Comparison of ENCODE assay signal across 8 mouse cellular contexts in the genomic region with DNA sequence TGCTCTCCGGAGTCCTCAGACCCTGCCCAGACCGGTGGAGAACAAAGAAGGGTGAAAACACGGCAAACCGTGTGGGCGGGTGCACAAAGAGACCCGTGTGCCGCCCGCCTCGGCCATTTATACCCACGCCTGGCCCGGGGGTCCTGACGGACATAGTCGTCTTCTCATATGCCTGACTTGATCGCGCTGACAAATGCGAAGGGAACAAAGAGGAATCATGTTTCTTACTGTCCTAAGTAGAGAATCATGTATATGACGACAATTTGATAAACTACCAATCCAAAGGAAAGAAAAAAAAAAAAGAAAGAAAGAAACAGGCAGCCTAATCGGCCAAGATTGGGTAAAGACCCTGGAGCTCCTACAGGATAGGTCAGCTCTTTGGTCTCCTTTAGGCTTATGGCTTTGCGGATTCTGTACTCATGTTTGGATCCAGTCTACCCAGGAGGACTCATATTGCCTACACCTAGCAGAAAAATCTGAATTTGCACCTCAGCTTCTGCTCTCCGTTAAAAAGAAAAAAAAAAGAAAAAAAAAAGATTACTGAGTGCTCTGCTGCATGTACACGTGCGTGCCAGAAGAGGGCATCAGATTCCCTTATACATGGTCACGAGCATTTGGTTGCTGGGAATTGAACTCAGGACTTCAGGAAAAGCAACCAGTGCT. TPM values are rescaled to one million over a fixed set of nuclear protein-coding genes. Genes with fewer than 3 reads are reported as not detected.
DNase-seq lines count a peak whose midpoint lies in the region; ATAC-seq and TF ChIP-seq lines count a peak whose summit lies in the region.

No protein-coding gene starts in this region.

- peak overlapping the region; percentile 91 for H3K4me2 ChIP-seq in embryonic facial prominence, embryonic 14.5 days (ENCODE audit: low read depth, low read length)
- peak overlapping the region; percentile 66 for H3K4me2 ChIP-seq in limb, embryonic 15.5 days
- H3K4me2 ChIP-seq in midbrain, embryonic 16.5 days (ENCODE audit: low read length), result peak overlapping the region; percentile 98

- no peaks in the 10 kb centered on the region for H3K4me1 ChIP-seq in bone marrow macrophage, adult 2 months (ENCODE audit: control insufficient read depth, insufficient read depth, low read length)
- peaks cover 4% of the 10 kb centered on the region; the same call in 1 of the 2 replicates for H3K4me1 ChIP-seq in embryonic facial prominence, embryonic 14.5 days (ENCODE audit: control insufficient read depth, insufficient read depth, low read length)
- peaks cover 15% of the 10 kb centered on the region for H3K4me1 ChIP-seq in limb, embryonic 15.5 days
- peaks cover 14% of the 10 kb centered on the region for H3K4me1 ChIP-seq in midbrain, embryonic 16.5 days (ENCODE audit: control insufficient read depth, insufficient read depth, low read length)

- peak; percentile 92 for DNase-seq in A20 (ENCODE audit: low read depth, low spot score)
- peak; percentile 87 for DNase-seq in embryonic facial prominence, embryonic 14.5 days (ENCODE audit: low spot score)
- peak; percentile 81 to 83 for DNase-seq in heart, adult 9 months (ENCODE audit: low spot score in 2 of 2)
- DNase-seq in kidney, adult 8-10 months, result peak; percentile 69 to 74
- peak; percentile 65 to 79 for DNase-seq in spleen, postnatal 14 days (ENCODE audit: low spot score in 2 of 2)

- peak; percentile 90; the same call in 1 of the 2 replicates for TF ChIP-seq POLR2A in bone marrow macrophage, adult 2 months (IDR thresholded peaks at IDR 0.05; ENCODE audit: borderline replicate concordance, low read depth, low read length)

- no peaks in the 10 kb centered on the region for H3K9me3 ChIP-seq in embryonic facial prominence, embryonic 14.5 days (ENCODE audit: control insufficient read depth, low read length)
- H3K9me3 ChIP-seq in limb, embryonic 15.5 days, result no peaks in the 10 kb centered on the region
- no peaks in the 10 kb centered on the region for H3K9me3 ChIP-seq in midbrain, embryonic 16.5 days (replicated peaks; ENCODE audit: control insufficient read depth, low read length, poor library complexity, severe bottlenecking)

- under 1% methylated on average over 23 of the region's 23 CpGs for WGBS in embryonic facial prominence, embryonic 14.5 days
- WGBS in limb, embryonic 15.5 days, result under 1% methylated on average over 23 of the region's 23 CpGs
- WGBS in midbrain, embryonic 16.5 days, result under 1% methylated on average over 23 of the region's 23 CpGs

- ATAC-seq in embryonic facial prominence, embryonic 14.5 days (ENCODE audit: low read depth), result peak; percentile 87
- peak; percentile 83 for ATAC-seq in limb, embryonic 15.5 days (ENCODE audit: insufficient number of reproducible peaks, low FRiP score, low TSS enrichment, low read depth)
- ATAC-seq in midbrain, embryonic 16.5 days, result peak; percentile 87

- H3K27ac ChIP-seq in bone marrow macrophage, adult 2 months (ENCODE audit: insufficient read depth, low read depth, low read length), result peak overlapping the region; percentile 76
- peak overlapping the region; percentile 89 for H3K27ac ChIP-seq in embryonic facial prominence, embryonic 14.5 days (replicated peaks; ENCODE audit: low read depth, low read length)
- H3K27ac ChIP-seq in limb, embryonic 15.5 days, result peak overlapping the region; percentile 91
- peak overlapping the region; percentile 91 for H3K27ac ChIP-seq in midbrain, embryonic 16.5 days (ENCODE audit: low read length)

- H3K4me3 ChIP-seq in bone marrow macrophage, adult 2 months (ENCODE audit: insufficient read depth, low read length), result peak overlapping the region; percentile 89
- H3K4me3 ChIP-seq in embryonic facial prominence, embryonic 14.5 days (ENCODE audit: low read depth, low read length), result peak overlapping the region; percentile 62
- H3K4me3 ChIP-seq in limb, embryonic 15.5 days, result peak overlapping the region; percentile 88
- peak overlapping the region; percentile 94 for H3K4me3 ChIP-seq in midbrain, embryonic 16.5 days (ENCODE audit: low read depth, low read length)

- H3K27me3 ChIP-seq in embryonic facial prominence, embryonic 14.5 days (replicated peaks; ENCODE audit: control insufficient read depth, insufficient read depth, low read length), result peaks cover 3% of the 10 kb centered on the region; the same call in 1 of the 2 replicates
- peaks cover 19% of the 10 kb centered on the region for H3K27me3 ChIP-seq in limb, embryonic 15.5 days
- no peaks in the 10 kb centered on the region for H3K27me3 ChIP-seq in midbrain, embryonic 16.5 days (ENCODE audit: control insufficient read depth, insufficient read depth, low read depth, low read length)

- peak overlapping the region; percentile 95 for H3K9ac ChIP-seq in embryonic facial prominence, embryonic 14.5 days (ENCODE audit: low read depth, low read length)
- peak overlapping the region; percentile 96 for H3K9ac ChIP-seq in limb, embryonic 15.5 days
- H3K9ac ChIP-seq in midbrain, embryonic 16.5 days (ENCODE audit: low read depth, low read length), result peak overlapping the region; percentile 99

- TF ChIP-seq CTCF in bone marrow macrophage, adult 2 months (IDR thresholded peaks at IDR 0.05; ENCODE audit: low read depth, low read length), result no peak

- peaks cover 21% of the 10 kb centered on the region for H3K36me3 ChIP-seq in embryonic facial prominence, embryonic 14.5 days (ENCODE audit: control insufficient read depth, insufficient read depth, low read length)
- peaks cover 20% of the 10 kb centered on the region for H3K36me3 ChIP-seq in limb, embryonic 15.5 days
- H3K36me3 ChIP-seq in midbrain, embryonic 16.5 days (ENCODE audit: control insufficient read depth, insufficient read depth, low read length), result peaks cover 7% of the 10 kb centered on the region; the same call in 1 of the 2 replicates

RNA-seq across cellular contexts. Expression of a gene that starts 6.5 kb away (rescaled TPM):
- polyA plus RNA-seq in bone marrow macrophage, adult 2 months (2012; ENCODE audit: insufficient read depth, insufficient read length, missing spikeins), result 1.2 and 1.5 TPM in 2 replicates
- 0.69 and 2.3 TPM in 2 replicates for polyA plus RNA-seq in embryonic facial prominence, embryonic 14.5 days (2014; fragmentation: Nextera tagmentation; extraction: Ambion mirVana)
- polyA plus RNA-seq in limb, embryonic 15.5 days (2015; fragmentation: Nextera tagmentation; extraction: Ambion mirVana), result 3.3 and 3.6 TPM in 2 replicates
- polyA plus RNA-seq in midbrain, embryonic 16.5 days (2015; fragmentation: Nextera tagmentation; extraction: Ambion mirVana), result 0.24 TPM in 1 of 2 replicates, not detected in the other

RNA-seq across cellular contexts. Expression of a gene that starts 17.2 kb away (rescaled TPM):
- not detected in 2 replicates for polyA plus RNA-seq in bone marrow macrophage, adult 2 months (2012; ENCODE audit: insufficient read depth, insufficient read length, missing spikeins)
- not detected in 2 replicates for polyA plus RNA-seq in embryonic facial prominence, embryonic 14.5 days (2014; fragmentation: Nextera tagmentation; extraction: Ambion mirVana)
- not detected in 2 replicates for polyA plus RNA-seq in limb, embryonic 15.5 days (2015; fragmentation: Nextera tagmentation; extraction: Ambion mirVana)
- not detected in 2 replicates for polyA plus RNA-seq in midbrain, embryonic 16.5 days (2015; fragmentation: Nextera tagmentation; extraction: Ambion mirVana)

RNA-seq across cellular contexts. Expression of a gene that starts 19.4 kb away (rescaled TPM):
- polyA plus RNA-seq in bone marrow macrophage, adult 2 months (2012; ENCODE audit: insufficient read depth, insufficient read length, missing spikeins), result 1.3 TPM in 2 replicates
- 7.3 TPM in 2 replicates for polyA plus RNA-seq in embryonic facial prominence, embryonic 14.5 days (2014; fragmentation: Nextera tagmentation; extraction: Ambion mirVana)
- polyA plus RNA-seq in limb, embryonic 15.5 days (2015; fragmentation: Nextera tagmentation; extraction: Ambion mirVana), result 31.7 and 32.0 TPM in 2 replicates
- 13.4 and 19.3 TPM in 2 replicates for polyA plus RNA-seq in midbrain, embryonic 16.5 days (2015; fragmentation: Nextera tagmentation; extraction: Ambion mirVana)

RNA-seq across cellular contexts. Expression of a gene that starts 20.0 kb away (rescaled TPM):
- not detected in 2 replicates for polyA plus RNA-seq in bone marrow macrophage, adult 2 months (2012; ENCODE audit: insufficient read depth, insufficient read length, missing spikeins)
- polyA plus RNA-seq in embryonic facial prominence, embryonic 14.5 days (2014; fragmentation: Nextera tagmentation; extraction: Ambion mirVana), result 0.99 and 1.0 TPM in 2 replicates
- polyA plus RNA-seq in limb, embryonic 15.5 days (2015; fragmentation: Nextera tagmentation; extraction: Ambion mirVana), result 0.46 and 0.65 TPM in 2 replicates
- 2.0 and 2.4 TPM in 2 replicates for polyA plus RNA-seq in midbrain, embryonic 16.5 days (2015; fragmentation: Nextera tagmentation; extraction: Ambion mirVana)

RNA-seq across cellular contexts. Expression of a gene that starts 21.5 kb away (rescaled TPM):
- polyA plus RNA-seq in bone marrow macrophage, adult 2 months (2012; ENCODE audit: insufficient read depth, insufficient read length, missing spikeins), result 73.6 and 73.9 TPM in 2 replicates
- polyA plus RNA-seq in embryonic facial prominence, embryonic 14.5 days (2014; fragmentation: Nextera tagmentation; extraction: Ambion mirVana), result 15.0 and 15.4 TPM in 2 replicates
- polyA plus RNA-seq in limb, embryonic 15.5 days (2015; fragmentation: Nextera tagmentation; extraction: Ambion mirVana), result 20.1 and 20.5 TPM in 2 replicates
- polyA plus RNA-seq in midbrain, embryonic 16.5 days (2015; fragmentation: Nextera tagmentation; extraction: Ambion mirVana), result 38.6 and 42.3 TPM in 2 replicates

Comparison
In these comparisons a context has a peak if more than half of its experiments do, and no peak if none do; other contexts are left out.
1. Peak in every context shown above with its lines: DNase-seq, ATAC-seq, H3K4me3 ChIP-seq and H3K27ac ChIP-seq.